Mouse (Mus musculus): ENCODE measurements at regions not wholly inside any gene's neighbourhood (a gene's known extent, or its start where the extent isn't known, plus 50 kb on each side); places are given as distances from the start of the nearest gene placed in this dataset.

- TF ChIP-seq JUND (IDR thresholded peaks at IDR 0.05; ENCODE audit: low read depth, low read length) (no peak), POLR2A (IDR thresholded peaks at IDR 0.05; ENCODE audit: control insufficient read depth in 1 of 2, insufficient read depth in 1 of 2, low read depth in 1 of 2, low read length in 2 of 2, poor library complexity in 1 of 2) (no peak), USF1 (IDR thresholded peaks at IDR 0.05; ENCODE audit: low read depth, low read length) (no peak)
- no peak overlapping the region for H3K27ac ChIP-seq (ENCODE audit: control insufficient read depth, low read depth, low read length)
- H3K4me1 ChIP-seq (ENCODE audit: control insufficient read depth in 1 of 2, insufficient read depth in 2 of 2, low read length in 2 of 2), result no peaks in the 10 kb centered on the region
- H3K4me3 ChIP-seq (ENCODE audit: control insufficient read depth in 1 of 2, insufficient read depth in 1 of 2, low read depth in 2 of 2, low read length in 2 of 2), result no peak overlapping the region
- no peak for DNase-seq (ENCODE audit: low read depth, low spot score)
- H3K27me3 ChIP-seq (ENCODE audit: control insufficient read depth in 1 of 2, insufficient read depth in 2 of 2, low read length in 2 of 2), result no peaks in the 10 kb centered on the region
- no peaks in the 10 kb centered on the region for H3K79me2 ChIP-seq (ENCODE audit: control insufficient read depth, insufficient read depth, low read length, poor library complexity)
- no peaks in the 10 kb centered on the region for H3K36me3 ChIP-seq (ENCODE audit: control insufficient read depth in 1 of 2, insufficient read depth in 2 of 2, low read length in 2 of 2)
- H3K9ac ChIP-seq (ENCODE audit: control insufficient read depth, low read depth, low read length, poor library complexity, severe bottlenecking), result no peak overlapping the region
- no peaks in the 10 kb centered on the region for H3K9me3 ChIP-seq (replicated peaks; ENCODE audit: insufficient read depth, low read length)
These were observed 71.5 kb upstream of the Bmp4 start for GRCm38 (mm10) chr14:46461960-46462359.

DNA sequence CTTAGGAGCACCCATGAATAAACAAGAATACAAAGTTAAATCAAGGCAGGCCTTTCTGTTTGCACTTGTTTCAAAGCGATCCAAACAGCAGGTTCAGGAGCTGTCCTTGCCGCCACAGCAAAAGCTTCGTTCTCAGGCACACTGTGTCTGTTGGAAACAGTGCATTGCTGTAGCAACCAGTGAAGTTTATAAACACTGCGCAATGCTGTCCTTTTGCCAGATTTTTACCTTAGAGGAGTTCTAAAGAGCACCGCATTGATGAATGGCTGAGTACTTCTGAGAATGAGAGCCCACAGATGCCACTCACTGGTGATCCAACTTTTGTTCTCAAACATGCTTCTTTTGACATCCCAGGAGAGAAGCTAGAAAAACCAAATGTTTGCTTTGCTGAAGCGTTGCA, 64.0 kb upstream of the Bmp4 start:
- Histone ChIP-seq H3K9ac (ENCODE audit: control insufficient read depth, low read depth, low read length, poor library complexity, severe bottlenecking) (no peak overlapping the region), H3K79me2 (ENCODE audit: control insufficient read depth, insufficient read depth, low read length, poor library complexity) (no peaks in the 10 kb centered on the region), H3K4me3 (ENCODE audit: control insufficient read depth in 1 of 2, insufficient read depth in 1 of 2, low read depth in 2 of 2, low read length in 2 of 2) (no peak overlapping the region), H3K36me3 (ENCODE audit: control insufficient read depth in 1 of 2, insufficient read depth in 2 of 2, low read length in 2 of 2) (no peaks in the 10 kb centered on the region), H3K9me3 (replicated peaks; ENCODE audit: insufficient read depth, low read length) (no peaks in the 10 kb centered on the region), H3K4me1 (ENCODE audit: control insufficient read depth in 1 of 2, insufficient read depth in 2 of 2, low read length in 2 of 2) (no peaks in the 10 kb centered on the region), H3K27me3 (ENCODE audit: control insufficient read depth in 1 of 2, insufficient read depth in 2 of 2, low read length in 2 of 2) (no peaks in the 10 kb centered on the region), H3K27ac (ENCODE audit: control insufficient read depth, low read depth, low read length) (no peak overlapping the region)
- TF ChIP-seq GABPA (IDR thresholded peaks at IDR 0.05; ENCODE audit: low read depth, low read length) (no peak), POLR2AphosphoS2 (IDR thresholded peaks at IDR 0.05; ENCODE audit: low read length) (no peak), RAD21 (IDR thresholded peaks at IDR 0.05; ENCODE audit: low read depth, low read length) (no peak), ZMIZ1 (IDR thresholded peaks at IDR 0.05; ENCODE audit: low read depth, low read length) (no peak), MXI1 (IDR thresholded peaks at IDR 0.05; ENCODE audit: low read depth, low read length) (no peak), MYB (IDR thresholded peaks at IDR 0.05; ENCODE audit: low read depth, low read length) (no peak)
- no peak for DNase-seq (ENCODE audit: low read depth, low spot score)

DNA sequence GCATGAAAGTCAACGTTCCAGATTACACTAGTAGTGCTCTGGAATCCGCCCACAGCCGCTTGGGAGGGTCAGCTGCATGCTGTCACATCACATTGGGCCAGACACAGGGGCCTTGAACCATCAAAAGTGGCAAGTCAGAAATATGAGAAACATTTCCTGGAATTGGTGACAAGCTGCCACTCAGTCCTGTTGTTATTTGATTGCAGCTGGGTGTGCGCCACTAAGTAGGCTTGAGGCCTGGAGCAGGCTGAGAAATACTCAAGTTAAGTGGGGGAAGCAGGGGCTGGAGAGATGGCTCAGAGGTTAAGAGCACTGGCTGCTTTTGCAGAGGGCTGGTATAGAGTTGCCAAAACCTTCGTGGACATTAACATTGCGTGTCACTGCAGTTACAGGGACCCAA, 51.2 kb upstream of the Bmp4 start:
- TF ChIP-seq MYB (IDR thresholded peaks at IDR 0.05; ENCODE audit: low read depth, low read length) (no peak), MXI1 (IDR thresholded peaks at IDR 0.05; ENCODE audit: low read depth, low read length) (no peak), CTCF (IDR thresholded peaks at IDR 0.05 in 2 of 3, conservative IDR thresholded peaks at IDR 0.05 in 1 of 3; ENCODE audit: control insufficient read depth in 1 of 3, insufficient read depth in 1 of 3, low read depth in 2 of 3, low read length in 3 of 3, poor library complexity in 1 of 3, severe bottlenecking in 1 of 3) (no peak), USF1 (IDR thresholded peaks at IDR 0.05; ENCODE audit: low read depth, low read length) (no peak), RCOR1 (IDR thresholded peaks at IDR 0.05; ENCODE audit: low read depth, low read length) (no peak), TCF12 (IDR thresholded peaks at IDR 0.05; ENCODE audit: low read depth, low read length) (no peak)
- no peak overlapping the region for H3K27ac ChIP-seq (ENCODE audit: control insufficient read depth, low read depth, low read length)

More for the DNA sequence above, 51.2 kb upstream of the Bmp4 start:
- DNase-seq (ENCODE audit: low read depth, low spot score), result no peak
- Histone ChIP-seq H3K9me3 (replicated peaks; ENCODE audit: insufficient read depth, low read length) (no peaks in the 10 kb centered on the region), H3K4me1 (ENCODE audit: control insufficient read depth in 1 of 2, insufficient read depth in 2 of 2, low read length in 2 of 2) (no peaks in the 10 kb centered on the region), H3K4me3 (ENCODE audit: control insufficient read depth in 1 of 2, insufficient read depth in 1 of 2, low read depth in 2 of 2, low read length in 2 of 2) (no peak overlapping the region), H3K79me2 (ENCODE audit: control insufficient read depth, insufficient read depth, low read length, poor library complexity) (no peaks in the 10 kb centered on the region), H3K27me3 (ENCODE audit: control insufficient read depth in 1 of 2, insufficient read depth in 2 of 2, low read length in 2 of 2) (no peaks in the 10 kb centered on the region), H3K36me3 (ENCODE audit: control insufficient read depth in 1 of 2, insufficient read depth in 2 of 2, low read length in 2 of 2) (no peaks in the 10 kb centered on the region), H3K9ac (ENCODE audit: control insufficient read depth, low read depth, low read length, poor library complexity, severe bottlenecking) (no peak overlapping the region)
